Mouse (Mus musculus): ENCODE results near the gene Olfr1442. TPM values are rescaled to one million over a fixed set of nuclear protein-coding genes. Genes with fewer than 3 reads are reported as not detected.
"Not testable (repeated sequence)": the region's sequence is repeated elsewhere in the genome, so short reads cannot be mapped to it uniquely, and the experiment has no call there.

Gene Olfr1442
- not detected in 2 replicates for total RNA-seq (2014; fragmentation: Nextera tagmentation)
- total RNA-seq (2017): not detected in 2 replicates

GRCm38 (mm10) chr19:12670139-12670538 is at the start of gene Olfr1442:
Gene Olfr1442, plus strand, starts transcription at chr19:12670439.
- ATAC-seq (replicated peaks; ENCODE audit: low FRiP score, low TSS enrichment, poor library complexity, severe bottlenecking): no peak

GRCm38 (mm10) chr19:12633176-12633575 is 37.1 kb upstream of the Olfr1442 start, which contains the start of gene Glyat:
Gene Glyat, plus strand, starts transcription at chr19:12633308.
- ATAC-seq (replicated peaks; ENCODE audit: low FRiP score, low TSS enrichment, poor library complexity, severe bottlenecking): no peak

DNA sequence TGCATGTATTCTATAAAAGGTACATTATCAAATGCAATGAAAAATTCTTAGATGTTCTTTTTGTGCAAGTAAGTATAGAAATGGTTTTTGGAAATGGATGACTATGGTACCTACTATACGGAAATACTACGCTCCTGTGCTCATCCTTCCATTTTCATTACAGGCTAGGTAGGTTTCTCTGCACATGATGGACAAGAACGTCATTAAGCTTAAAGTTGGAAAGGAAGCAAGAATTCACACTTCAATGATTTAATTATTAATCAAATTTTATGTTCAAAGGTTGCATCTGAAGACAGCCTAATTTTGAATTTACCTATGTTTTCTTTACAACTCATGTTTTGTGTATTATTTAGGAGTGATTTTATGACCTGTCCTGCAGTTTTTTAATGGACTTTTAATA is 36.0 kb upstream of the Olfr1442 start:
- no peak for ATAC-seq (replicated peaks; ENCODE audit: low FRiP score, low TSS enrichment, poor library complexity, severe bottlenecking)

DNA sequence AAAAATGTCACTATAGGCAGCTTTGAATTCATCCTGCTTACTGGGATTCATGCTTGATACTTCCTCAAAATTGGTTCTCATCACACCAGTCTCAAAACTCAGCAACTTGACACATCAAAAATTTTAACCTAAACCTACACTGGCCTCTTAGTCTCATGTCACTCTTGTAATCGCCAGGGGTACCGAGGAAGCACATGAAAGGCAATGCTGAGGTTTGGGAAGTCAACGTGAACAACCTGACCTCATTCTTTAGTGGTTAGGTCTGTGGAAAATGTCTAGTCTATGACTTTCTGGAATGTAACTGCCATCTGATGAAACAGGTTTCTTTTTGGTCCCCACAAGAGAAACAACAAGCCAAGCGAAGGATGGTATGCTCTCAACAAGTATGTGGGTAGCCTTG is 35.3 kb upstream of the Olfr1442 start:
- ATAC-seq (replicated peaks; ENCODE audit: low FRiP score, low TSS enrichment, poor library complexity, severe bottlenecking): no peak

- ATAC-seq (replicated peaks; ENCODE audit: low FRiP score, low TSS enrichment, poor library complexity, severe bottlenecking): no peak
Observed at GRCm38 (mm10) chr19:12636863-12637262, 33.4 kb upstream of the Olfr1442 start.

DNA sequence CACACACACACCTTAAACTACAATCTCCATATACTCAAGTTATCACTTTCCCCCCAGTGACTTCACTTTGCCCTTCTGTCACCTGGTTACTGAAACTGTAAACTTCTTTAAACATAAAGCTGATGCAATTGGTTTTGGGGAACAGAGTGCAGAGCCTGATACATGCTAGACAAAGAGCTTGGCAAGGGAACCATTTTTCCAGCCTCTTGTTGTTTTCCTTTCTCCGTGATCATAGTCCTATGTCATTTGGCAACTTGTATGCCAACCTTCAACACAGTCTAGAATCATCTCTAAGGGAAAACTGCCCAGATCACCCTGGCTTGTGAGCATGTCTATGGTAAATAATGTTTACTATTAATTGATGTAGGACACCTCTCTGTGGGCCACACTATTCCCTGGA is 32.2 kb upstream of the Olfr1442 start:
- ATAC-seq (replicated peaks; ENCODE audit: low FRiP score, low TSS enrichment, poor library complexity, severe bottlenecking): no peak

DNA sequence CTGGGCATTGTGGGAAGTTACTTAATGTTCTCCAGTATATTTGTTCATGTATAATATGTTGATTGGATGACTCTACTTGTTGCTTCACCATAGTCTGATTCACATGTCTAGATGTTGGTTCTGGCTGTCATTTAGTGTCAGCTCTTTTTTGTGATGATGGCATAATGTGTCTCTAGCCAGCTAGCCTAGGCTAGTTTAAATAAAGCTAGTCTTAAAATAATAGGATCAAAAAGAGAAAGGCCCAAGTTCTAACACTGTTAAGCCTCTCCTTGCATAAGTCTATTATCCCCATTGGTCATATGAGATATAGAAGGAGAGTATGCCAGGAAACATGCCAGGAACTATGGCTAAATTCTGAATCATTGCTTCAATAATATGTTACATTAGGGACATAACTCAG is 20.7 kb upstream of the Olfr1442 start:
- no peak for ATAC-seq (replicated peaks; ENCODE audit: low FRiP score, low TSS enrichment, poor library complexity, severe bottlenecking)

DNA sequence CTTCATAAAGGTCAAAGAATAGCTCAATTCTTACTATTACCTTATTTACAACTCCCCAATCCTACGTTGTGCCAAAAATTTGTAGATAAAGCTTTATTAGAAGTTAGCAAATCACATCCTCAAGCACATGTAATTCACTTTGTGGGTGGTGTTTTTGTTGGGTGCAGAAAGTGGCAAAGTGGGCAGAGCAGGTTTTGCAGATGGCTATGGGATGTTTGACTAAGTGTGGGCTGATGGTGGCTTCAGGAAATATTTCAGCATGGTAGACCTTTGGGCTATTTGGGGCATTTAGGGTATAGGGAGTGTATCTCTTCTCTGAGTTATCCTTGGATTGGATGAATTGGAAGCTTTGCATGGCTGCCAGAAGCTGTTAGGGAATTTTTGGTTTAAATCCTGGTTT is 4.1 kb upstream of the Olfr1442 start:
- no peak for ATAC-seq (replicated peaks; ENCODE audit: low FRiP score, low TSS enrichment, poor library complexity, severe bottlenecking)

- not testable (repeated sequence) for ATAC-seq (replicated peaks; ENCODE audit: low FRiP score, low TSS enrichment, poor library complexity, severe bottlenecking)
Observed at GRCm38 (mm10) chr19:12668601-12669000, 1.6 kb upstream of the Olfr1442 start.

GRCm38 (mm10) chr19:12671051-12671450 is 812 bp downstream of the Olfr1442 start:
- ATAC-seq (replicated peaks; ENCODE audit: low FRiP score, low TSS enrichment, poor library complexity, severe bottlenecking): no peak

DNA sequence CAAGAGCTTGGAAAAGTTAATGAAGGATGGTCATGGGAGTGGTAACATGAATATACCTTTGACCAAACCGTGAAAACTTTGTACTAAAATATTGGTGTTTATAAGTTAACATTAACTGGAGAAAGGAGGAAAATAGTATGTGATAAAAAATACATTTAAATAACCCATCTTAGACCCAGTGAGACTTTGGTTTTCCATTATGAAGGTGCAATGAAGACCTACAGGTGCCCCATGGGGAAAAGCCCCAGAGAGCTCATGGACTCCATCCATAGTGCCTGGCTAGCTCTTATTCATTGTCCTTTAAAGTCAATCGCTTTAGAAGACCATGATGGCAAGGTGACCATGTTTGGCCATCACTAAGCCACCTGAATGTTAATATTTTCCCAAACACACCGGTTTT is 7.6 kb downstream of the Olfr1442 start, which contains the start of gene Olfr1443:
Olfr1443 (plus strand) TSS at position 301 of the 400 bp plus-strand sequence.
- ATAC-seq (replicated peaks; ENCODE audit: low FRiP score, low TSS enrichment, poor library complexity, severe bottlenecking): no peak

GRCm38 (mm10) chr19:12684638-12685037 is 14.4 kb downstream of the Olfr1442 start:
- no peak for ATAC-seq (replicated peaks; ENCODE audit: low FRiP score, low TSS enrichment, poor library complexity, severe bottlenecking)

DNA sequence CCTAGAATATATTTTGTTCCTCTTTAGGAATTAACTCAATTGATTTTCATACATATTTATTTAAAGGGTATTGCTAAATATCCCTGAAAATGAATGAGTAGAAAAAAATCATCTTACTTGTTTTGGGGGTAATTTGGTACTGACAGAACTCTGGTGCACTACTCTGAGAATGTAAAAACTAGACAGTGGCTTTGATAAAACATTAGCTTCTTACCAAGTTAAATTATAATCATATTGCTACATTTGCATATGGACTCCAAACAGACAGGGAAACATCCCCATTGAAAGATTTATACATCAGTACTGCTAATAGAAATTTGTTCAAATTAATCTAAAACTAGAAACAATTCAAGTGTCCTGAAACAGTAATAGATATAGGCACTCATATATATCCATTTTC is 15.0 kb downstream of the Olfr1442 start:
- no peak for ATAC-seq (replicated peaks; ENCODE audit: low FRiP score, low TSS enrichment, poor library complexity, severe bottlenecking)

DNA sequence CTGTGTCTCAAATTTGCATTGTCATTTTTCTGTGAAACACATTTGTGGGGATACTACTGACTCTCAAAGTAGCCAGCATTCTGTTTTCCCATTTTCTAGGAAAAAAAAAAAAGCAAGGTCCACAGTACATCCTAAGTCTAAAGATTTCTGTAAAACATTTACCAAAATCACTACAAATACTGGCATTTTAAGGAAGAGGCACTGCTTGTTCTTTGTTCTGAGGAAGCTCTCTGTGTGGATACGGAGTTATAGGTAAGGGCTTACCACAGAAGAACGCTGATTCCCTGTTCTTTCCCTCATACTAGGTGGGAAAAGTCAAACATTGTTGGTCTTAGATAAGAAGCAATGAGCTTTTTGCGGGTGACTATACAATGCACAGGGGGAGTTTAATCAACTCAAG is 25.4 kb downstream of the Olfr1442 start, which contains the start of gene Keg1:
Keg1 (plus strand) TSS at position 197 of the 400 bp plus-strand sequence.
- ATAC-seq (replicated peaks; ENCODE audit: low FRiP score, low TSS enrichment, poor library complexity, severe bottlenecking): no peak

DNA sequence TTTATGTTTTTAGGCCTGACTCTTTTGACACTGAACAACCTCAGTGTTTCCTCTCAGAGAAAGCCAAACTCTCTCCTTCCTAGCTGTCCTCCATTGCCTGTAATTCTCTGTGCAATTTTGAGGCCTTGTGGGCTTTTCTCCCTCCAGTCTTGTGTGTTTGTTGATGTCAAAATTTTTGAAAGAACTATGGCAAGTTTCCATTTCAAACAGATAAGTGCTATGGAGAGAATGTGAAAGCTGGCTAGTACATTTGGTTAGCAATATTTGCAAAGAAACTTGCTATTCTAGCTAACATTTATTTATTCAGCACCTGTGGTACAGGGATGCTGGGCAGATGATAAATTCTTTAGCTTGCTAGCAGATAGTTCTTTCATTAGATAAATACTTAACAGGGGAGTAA is 26.0 kb downstream of the Olfr1442 start:
- no peak for ATAC-seq (replicated peaks; ENCODE audit: low FRiP score, low TSS enrichment, poor library complexity, severe bottlenecking)

DNA sequence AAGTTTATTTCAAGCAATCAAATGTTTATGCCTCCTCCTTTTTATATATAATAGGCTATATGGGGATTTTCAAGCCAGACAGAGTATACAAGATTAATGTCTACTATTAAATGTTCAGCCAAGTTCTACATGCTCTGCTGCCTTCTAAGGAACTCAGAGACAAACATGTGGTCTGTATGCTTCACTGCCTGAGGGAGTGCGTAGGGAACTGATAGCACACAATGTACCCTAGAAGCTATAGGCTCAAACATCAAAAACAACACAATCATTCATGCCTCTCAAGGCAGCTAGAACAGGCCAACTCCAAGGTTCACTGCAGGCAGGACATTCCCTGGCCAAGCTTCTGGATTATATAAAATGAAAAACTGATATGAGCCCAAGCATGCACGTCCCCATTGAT is 38.2 kb downstream of the Olfr1442 start:
- no peak for ATAC-seq (replicated peaks; ENCODE audit: low FRiP score, low TSS enrichment, poor library complexity, severe bottlenecking)

DNA sequence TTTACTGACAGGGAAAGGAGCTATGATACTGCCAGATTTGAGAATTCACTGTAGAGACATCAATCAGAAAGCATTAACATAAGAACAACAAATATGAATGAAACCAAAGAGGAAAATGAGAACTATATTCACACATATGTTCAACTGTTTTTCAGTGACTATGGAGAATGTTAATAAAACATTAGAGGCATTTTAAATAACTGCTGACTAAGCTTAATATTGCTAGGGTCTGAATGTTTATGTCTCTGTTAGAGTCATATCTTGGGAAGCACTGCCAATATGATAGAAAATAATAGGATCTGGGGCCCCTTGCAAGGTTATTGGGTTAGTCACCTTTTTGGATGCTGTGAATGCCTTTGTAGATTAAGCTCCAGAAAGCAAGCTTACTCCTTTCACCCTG is 38.7 kb downstream of the Olfr1442 start:
- ATAC-seq (replicated peaks; ENCODE audit: low FRiP score, low TSS enrichment, poor library complexity, severe bottlenecking): no peak

- no peak for ATAC-seq (replicated peaks; ENCODE audit: low FRiP score, low TSS enrichment, poor library complexity, severe bottlenecking)
Observed at GRCm38 (mm10) chr19:12719189-12719588, 49.0 kb downstream of the Olfr1442 start.

GRCm38 (mm10) chr19:12720463-12720862 is 50.2 kb downstream of the Olfr1442 start:
- ATAC-seq (replicated peaks; ENCODE audit: low FRiP score, low TSS enrichment, poor library complexity, severe bottlenecking): no peak

GRCm38 (mm10) chr19:12720919-12721318 is 50.7 kb downstream of the Olfr1442 start:
- ATAC-seq (replicated peaks; ENCODE audit: low FRiP score, low TSS enrichment, poor library complexity, severe bottlenecking): not testable (repeated sequence)

DNA sequence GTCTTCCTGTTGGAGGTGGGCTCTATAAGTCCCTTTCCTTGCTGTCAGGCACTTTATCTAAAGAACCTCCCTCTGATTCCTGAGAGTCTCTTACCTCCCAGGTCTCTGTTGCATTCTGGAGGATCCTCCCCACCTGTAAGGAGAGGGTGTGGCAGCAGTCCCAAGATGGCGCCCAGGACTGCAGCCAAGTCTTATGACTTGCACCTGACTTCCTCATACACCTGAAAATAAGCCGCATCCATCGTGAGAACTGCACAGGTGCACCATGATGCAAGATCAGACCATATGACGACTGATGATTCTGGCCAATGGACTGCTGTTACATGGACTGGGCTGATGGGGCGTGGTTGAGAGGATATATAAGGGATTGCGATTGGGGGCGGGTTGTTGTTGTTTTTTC is 51.4 kb downstream of the Olfr1442 start:
- ATAC-seq (replicated peaks; ENCODE audit: low FRiP score, low TSS enrichment, poor library complexity, severe bottlenecking): not testable (repeated sequence)

GRCm38 (mm10) chr19:12722308-12722707 is 52.1 kb downstream of the Olfr1442 start:
- ATAC-seq (replicated peaks; ENCODE audit: low FRiP score, low TSS enrichment, poor library complexity, severe bottlenecking): no peak
